Mouse (Mus musculus): Measurements from ENCODE around the gene Mllt6. TPM values are rescaled to one million over a fixed set of nuclear protein-coding genes. Genes with fewer than 3 reads are reported as not detected.
"Not testable (repeated sequence)": the region's sequence is repeated elsewhere in the genome, so short reads cannot be mapped to it uniquely, and the experiment has no call there.

Mllt6 gene
- polyA plus RNA-seq, 1 experiment from 2014 or later, result 2.5 TPM

GRCm38 (mm10) chr11:97656269-97656971, 6.8 kb upstream of the Mllt6 start:
- no peak for ATAC-seq (ENCODE audit: insufficient read depth, low FRiP score)

GRCm38 (mm10) chr11:97657184-97657945, 5.8 kb upstream of the Mllt6 start:
- Histone ChIP-seq H3K4me2 (ENCODE audit: low read depth, low read length) (no peak overlapping the region), H3K4me3 (replicated peaks; ENCODE audit: low read length) (no peak overlapping the region), H3K9ac (ENCODE audit: low read length) (no peak overlapping the region), H3K36me3 (ENCODE audit: control insufficient read depth, insufficient read depth, low read length) (no peaks in the 10 kb centered on the region), H3K27me3 (ENCODE audit: control insufficient read depth, insufficient read depth, low read length) (no peaks in the 10 kb centered on the region), H3K9me3 (replicated peaks; ENCODE audit: control insufficient read depth, low read length) (no peaks in the 10 kb centered on the region), H3K27ac (ENCODE audit: low read length) (no peak overlapping the region), H3K4me1 (ENCODE audit: control insufficient read depth, insufficient read depth, low read length) (peaks cover 23% of the 10 kb centered on the region)
- no peak for ATAC-seq (ENCODE audit: insufficient read depth, low FRiP score)
- WGBS, result 51% methylated on average over 4 of the region's 6 CpGs

More at GRCm38 (mm10) chr11:97656269-97656971, 6.8 kb upstream of the Mllt6 start:
- H3K4me1 ChIP-seq (ENCODE audit: control insufficient read depth, insufficient read depth, low read length), result peaks cover 15% of the 10 kb centered on the region
- H3K9me3 ChIP-seq (replicated peaks; ENCODE audit: control insufficient read depth, low read length), result no peaks in the 10 kb centered on the region
- H3K4me2 ChIP-seq (ENCODE audit: low read depth, low read length), result no peak overlapping the region
- H3K27me3 ChIP-seq (ENCODE audit: control insufficient read depth, insufficient read depth, low read length), result no peaks in the 10 kb centered on the region
- WGBS, result 73% methylated on average over 14 of the region's 14 CpGs
- H3K36me3 ChIP-seq (ENCODE audit: control insufficient read depth, insufficient read depth, low read length), result no peaks in the 10 kb centered on the region
- no peak overlapping the region for H3K27ac ChIP-seq (ENCODE audit: low read length)
- no peak overlapping the region for H3K4me3 ChIP-seq (replicated peaks; ENCODE audit: low read length)
- no peak overlapping the region for H3K9ac ChIP-seq (ENCODE audit: low read length)

- not testable (repeated sequence) for H3K27ac ChIP-seq (ENCODE audit: low read length); ATAC-seq (ENCODE audit: insufficient read depth, low FRiP score); H3K27me3 ChIP-seq (ENCODE audit: control insufficient read depth, insufficient read depth, low read length); H3K36me3 ChIP-seq (ENCODE audit: control insufficient read depth, insufficient read depth, low read length); H3K4me3 ChIP-seq (replicated peaks; ENCODE audit: low read length); H3K9ac ChIP-seq (ENCODE audit: low read length); H3K4me2 ChIP-seq (ENCODE audit: low read depth, low read length); H3K9me3 ChIP-seq (replicated peaks; ENCODE audit: control insufficient read depth, low read length)
- H3K4me1 ChIP-seq (ENCODE audit: control insufficient read depth, insufficient read depth, low read length), result peaks cover 27% of the 10 kb centered on the region
- WGBS, result 93% methylated on average over 6 of the region's 6 CpGs
Measured at GRCm38 (mm10) chr11:97657967-97658366, 5.2 kb upstream of the Mllt6 start.

GRCm38 (mm10) chr11:97658751-97659266, 4.4 kb upstream of the Mllt6 start:
- Histone ChIP-seq H3K4me1 (ENCODE audit: control insufficient read depth, insufficient read depth, low read length) (peaks cover 27% of the 10 kb centered on the region), H3K4me2 (ENCODE audit: low read depth, low read length) (peak overlapping the region; percentile 94), H3K4me3 (replicated peaks; ENCODE audit: low read length) (peak overlapping the region; percentile 86), H3K27ac (ENCODE audit: low read length) (no peak overlapping the region), H3K27me3 (ENCODE audit: control insufficient read depth, insufficient read depth, low read length) (no peaks in the 10 kb centered on the region), H3K9ac (ENCODE audit: low read length) (peak overlapping the region; percentile 95), H3K36me3 (ENCODE audit: control insufficient read depth, insufficient read depth, low read length) (no peaks in the 10 kb centered on the region), H3K9me3 (replicated peaks; ENCODE audit: control insufficient read depth, low read length) (no peaks in the 10 kb centered on the region)
- no peak for ATAC-seq (ENCODE audit: insufficient read depth, low FRiP score)
- WGBS, result 52% methylated on average over 11 of the region's 11 CpGs

- Histone ChIP-seq H3K27ac (ENCODE audit: low read length) (peak overlapping the region; percentile 85), H3K27me3 (ENCODE audit: control insufficient read depth, insufficient read depth, low read length) (no peaks in the 10 kb centered on the region), H3K4me2 (ENCODE audit: low read depth, low read length) (peak overlapping the region; percentile 94), H3K9me3 (replicated peaks; ENCODE audit: control insufficient read depth, low read length) (no peaks in the 10 kb centered on the region), H3K9ac (ENCODE audit: low read length) (peak overlapping the region; percentile 95), H3K4me1 (ENCODE audit: control insufficient read depth, insufficient read depth, low read length) (peaks cover 27% of the 10 kb centered on the region), H3K4me3 (replicated peaks; ENCODE audit: low read length) (peak overlapping the region; percentile 86), H3K36me3 (ENCODE audit: control insufficient read depth, insufficient read depth, low read length) (no peaks in the 10 kb centered on the region)
- no peak for ATAC-seq (ENCODE audit: insufficient read depth, low FRiP score)
- WGBS, result 11% methylated on average over 13 of the region's 13 CpGs
Measured at GRCm38 (mm10) chr11:97659267-97659989, 3.8 kb upstream of the Mllt6 start.

GRCm38 (mm10) chr11:97659990-97660714, 3.1 kb upstream of the Mllt6 start:
- under 1% methylated on average over 77 of the region's 78 CpGs for WGBS
- H3K9ac ChIP-seq (ENCODE audit: low read length), result peak overlapping the region; percentile 95
- H3K4me2 ChIP-seq (ENCODE audit: low read depth, low read length), result peak overlapping the region; percentile 94
- H3K27ac ChIP-seq (ENCODE audit: low read length), result peak overlapping the region; percentile 85
- peak overlapping the region; percentile 86 for H3K4me3 ChIP-seq (replicated peaks; ENCODE audit: low read length)
- no peaks in the 10 kb centered on the region for H3K27me3 ChIP-seq (ENCODE audit: control insufficient read depth, insufficient read depth, low read length)
- ATAC-seq (ENCODE audit: insufficient read depth, low FRiP score), result peak; percentile 90
- H3K36me3 ChIP-seq (ENCODE audit: control insufficient read depth, insufficient read depth, low read length), result no peaks in the 10 kb centered on the region
- H3K9me3 ChIP-seq (replicated peaks; ENCODE audit: control insufficient read depth, low read length), result no peaks in the 10 kb centered on the region
- H3K4me1 ChIP-seq (ENCODE audit: control insufficient read depth, insufficient read depth, low read length), result peaks cover 31% of the 10 kb centered on the region

GRCm38 (mm10) chr11:97660734-97661647, 2.2 kb upstream of the Mllt6 start:
- 6% methylated on average over 27 of the region's 27 CpGs for WGBS
- peaks cover 3% of the 10 kb centered on the region for H3K36me3 ChIP-seq (ENCODE audit: control insufficient read depth, insufficient read depth, low read length)
- H3K4me1 ChIP-seq (ENCODE audit: control insufficient read depth, insufficient read depth, low read length), result peaks cover 31% of the 10 kb centered on the region

More at GRCm38 (mm10) chr11:97660734-97661647, 2.2 kb upstream of the Mllt6 start:
- peak overlapping the region; percentile 86 for H3K4me3 ChIP-seq (replicated peaks; ENCODE audit: low read length)
- peak overlapping the region; percentile 94 for H3K4me2 ChIP-seq (ENCODE audit: low read depth, low read length)
- H3K9me3 ChIP-seq (replicated peaks; ENCODE audit: control insufficient read depth, low read length), result no peaks in the 10 kb centered on the region
- H3K27me3 ChIP-seq (ENCODE audit: control insufficient read depth, insufficient read depth, low read length), result no peaks in the 10 kb centered on the region
- peak overlapping the region; percentile 95 for H3K9ac ChIP-seq (ENCODE audit: low read length)
- peak overlapping the region; percentile 94 for H3K27ac ChIP-seq (ENCODE audit: low read length)
- ATAC-seq (ENCODE audit: insufficient read depth, low FRiP score), result no peak
